Mouse (Mus musculus): ENCODE results near the gene Fam234a.

- no peak for TF ChIP-seq POLR2A (IDR thresholded peaks at IDR 0.05; ENCODE audit: borderline replicate concordance, insufficient read depth, low read length)
- no peak for TF ChIP-seq CTCF (IDR thresholded peaks at IDR 0.05; ENCODE audit: borderline replicate concordance, insufficient read depth, low read depth, low read length)
These were observed 41.3 kb downstream of the Fam234a start, which contains the start of gene Rgs11 for GRCm38 (mm10) chr17:26202737-26203136.

Measured in cerebellum, adult 2 months (tissue).